Mouse (Mus musculus) megakaryocyte-erythroid progenitor cell, adult 5-6 weeks (primary cell): Measurements from ENCODE around the gene Rab38. TPM values are rescaled to one million over a fixed set of nuclear protein-coding genes. Genes with fewer than 3 reads are reported as not detected.

ENCODE experiments used
- ATAC-seq: replicated peaks from 2 replicates; pipeline ENCODE4 v1.8.0; 2016; ENCODE audit warnings: mild to moderate bottlenecking, inconsistent platforms; ENCODE audit not compliant: severe bottlenecking, poor library complexity, low FRiP score, low TSS enrichment
- total RNA-seq, 2 experiments: library from RNA; stranded (forward) in 1 of 2; stranded (reverse) in 1 of 2; fragments of 200-1000, 215-1000 nt in 1 of 2; fragments of >200 nt in 1 of 2; fragmentation: Nextera tagmentation in 1 of 2; gene quantifications; 2 replicates each; pipeline ENCODE4 v1.2.3; 2014 to 2017

The Rab38 gene
- total RNA-seq, 2 experiments from 2014 or later = 20.5 to 44.2 TPM

- peak; percentile 90 for ATAC-seq
Observed at GRCm38 (mm10) chr7:88502217-88502817, 72.2 kb downstream of the Rab38 start.

- ATAC-seq = peak; percentile 82
Observed at GRCm38 (mm10) chr7:88509748-88510147, 79.7 kb downstream of the Rab38 start.

GRCm38 (mm10) chr7:88522481-88522880, 92.4 kb downstream of the Rab38 start:
- peak; percentile 94 for ATAC-seq

GRCm38 (mm10) chr7:88527100-88527671, 97.1 kb downstream of the Rab38 start:
- ATAC-seq = peak; percentile 99

GRCm38 (mm10) chr7:88536127-88536531, 106.1 kb downstream of the Rab38 start:
- no peak for ATAC-seq

GRCm38 (mm10) chr7:88536743-88537142, 106.7 kb downstream of the Rab38 start:
- no peak for ATAC-seq

Other genes starting within 250 kb of the Rab38 start
- 9.0 and 11.6 TPM in 2 replicates for gene Ctsc, start 152.2 kb upstream of the Rab38 start, total RNA-seq (2014; fragmentation: Nextera tagmentation)
- 18.1 and 21.7 TPM in 2 replicates for gene Ctsc, start 152.2 kb upstream of the Rab38 start, total RNA-seq (2017)